Mouse (Mus musculus): ENCODE results near the gene Tamm41.

DNA sequence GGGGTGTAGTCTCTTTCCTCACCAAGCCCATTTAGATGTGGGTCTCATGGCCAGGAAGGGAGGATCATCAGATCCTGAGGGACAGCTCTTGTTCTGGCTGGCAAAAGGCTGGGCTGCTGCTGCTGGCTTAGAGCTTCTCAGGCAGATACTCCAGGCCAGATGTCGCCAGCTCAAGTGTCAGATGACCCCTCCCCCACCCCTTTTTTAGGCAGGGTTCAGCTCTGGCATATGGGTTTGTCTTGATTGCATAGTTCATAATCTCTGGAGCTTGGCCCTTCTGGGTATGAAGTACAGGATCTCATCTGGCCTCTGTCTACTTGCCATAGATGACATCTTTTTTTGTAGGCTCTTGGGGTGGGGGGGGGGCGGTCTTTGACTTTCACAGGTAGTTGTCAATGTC, 19.0 kb upstream of the Tamm41 start:
- TF ChIP-seq CTCF (conservative IDR thresholded peaks at IDR 0.05; ENCODE audit: insufficient read depth, insufficient read length, low read depth, low read length) = no peak
- TF ChIP-seq POLR2A (IDR thresholded peaks at IDR 0.05; ENCODE audit: low read depth, low read length) = no peak
